Mouse (Mus musculus): Measurements from ENCODE around the gene Dhh. TPM values are rescaled to one million over a fixed set of nuclear protein-coding genes. Genes with fewer than 3 reads are reported as not detected.
"Not testable (repeated sequence)": the region's sequence is repeated elsewhere in the genome, so short reads cannot be mapped to it uniquely, and the experiment has no call there.

Dhh gene
- total RNA-seq, 2 experiments from 2014 or later: 0.10 to 0.12 TPM

- no peak for TF ChIP-seq CTCF (conservative IDR thresholded peaks at IDR 0.05)
- no peak for DNase-seq (ENCODE audit: low spot score in 2 of 2)
- Histone ChIP-seq H3K4me3 (no peak overlapping the region), H3K27ac (no peak overlapping the region)
Observed at GRCm38 (mm10) chr15:98927566-98927965, 29.2 kb upstream of the Dhh start.

DNA sequence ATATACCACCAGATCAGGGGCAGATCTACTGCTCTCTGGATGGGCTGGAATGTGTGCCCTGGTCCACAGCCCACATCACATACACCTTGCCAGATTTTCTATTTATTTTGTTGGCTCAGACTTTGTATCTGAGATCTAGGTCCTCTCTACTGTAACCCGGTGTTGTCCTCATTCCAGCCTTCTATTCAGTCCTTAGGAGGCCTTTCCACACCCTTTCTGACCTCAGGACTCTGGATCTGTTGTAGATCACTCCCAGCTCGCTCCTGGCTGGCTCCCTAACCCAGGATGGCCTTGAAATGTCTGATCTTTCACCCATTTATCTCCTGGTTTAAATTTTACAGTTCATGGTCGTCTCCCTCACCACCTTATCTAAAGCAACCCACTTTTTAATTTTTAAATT is 26.3 kb upstream of the Dhh start:
- no peak for DNase-seq (ENCODE audit: low spot score in 2 of 2)
- TF ChIP-seq CTCF (conservative IDR thresholded peaks at IDR 0.05): no peak
- H3K4me3 ChIP-seq: no peak overlapping the region
- H3K27ac ChIP-seq: no peak overlapping the region

DNA sequence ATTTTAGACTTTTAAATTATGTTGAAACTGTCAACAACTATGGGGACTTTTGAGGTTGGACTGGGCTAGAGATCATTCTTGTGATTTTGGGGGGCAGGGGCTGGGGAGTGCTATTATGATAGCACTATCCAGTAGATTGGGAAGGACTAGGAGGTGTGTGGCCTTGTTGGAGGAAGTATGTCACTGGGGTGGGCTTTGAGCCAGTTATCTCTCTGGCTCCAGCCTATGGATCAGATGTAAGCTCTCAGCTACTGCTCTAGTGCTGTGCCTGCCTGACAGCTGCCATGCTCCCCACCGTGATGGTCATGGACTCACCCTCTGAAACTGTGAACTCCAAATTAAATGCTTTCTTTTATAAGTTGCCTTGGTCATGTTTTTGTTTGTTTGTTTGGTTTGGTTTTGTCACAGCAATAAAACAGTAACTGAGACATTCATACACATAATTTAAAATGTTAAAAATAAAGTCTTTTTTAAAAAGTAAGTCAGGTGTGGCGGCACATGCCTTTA is 24.7 kb upstream of the Dhh start:
- H3K27ac ChIP-seq: no peak overlapping the region
- H3K4me3 ChIP-seq: no peak overlapping the region
- no peak for TF ChIP-seq CTCF (conservative IDR thresholded peaks at IDR 0.05)
- no peak for DNase-seq (ENCODE audit: low spot score in 2 of 2)

GRCm38 (mm10) chr15:98922581-98922980 is 24.2 kb upstream of the Dhh start:
- Histone ChIP-seq H3K4me3 (no peak overlapping the region), H3K27ac (no peak overlapping the region)
- no peak for TF ChIP-seq CTCF (conservative IDR thresholded peaks at IDR 0.05)
- no peak for DNase-seq (ENCODE audit: low spot score in 2 of 2)

- H3K4me3 ChIP-seq: no peak overlapping the region
- H3K27ac ChIP-seq: no peak overlapping the region
- DNase-seq (ENCODE audit: low spot score in 2 of 2): no peak
- TF ChIP-seq CTCF (conservative IDR thresholded peaks at IDR 0.05): no peak
Observed at GRCm38 (mm10) chr15:98921510-98921909, 23.2 kb upstream of the Dhh start.

GRCm38 (mm10) chr15:98918499-98918895 is 20.2 kb upstream of the Dhh start:
- not testable (repeated sequence) for DNase-seq (ENCODE audit: low spot score in 2 of 2)
- Histone ChIP-seq H3K4me3 (peak overlapping the region; percentile 82), H3K27ac (peak overlapping the region; percentile 95)

DNA sequence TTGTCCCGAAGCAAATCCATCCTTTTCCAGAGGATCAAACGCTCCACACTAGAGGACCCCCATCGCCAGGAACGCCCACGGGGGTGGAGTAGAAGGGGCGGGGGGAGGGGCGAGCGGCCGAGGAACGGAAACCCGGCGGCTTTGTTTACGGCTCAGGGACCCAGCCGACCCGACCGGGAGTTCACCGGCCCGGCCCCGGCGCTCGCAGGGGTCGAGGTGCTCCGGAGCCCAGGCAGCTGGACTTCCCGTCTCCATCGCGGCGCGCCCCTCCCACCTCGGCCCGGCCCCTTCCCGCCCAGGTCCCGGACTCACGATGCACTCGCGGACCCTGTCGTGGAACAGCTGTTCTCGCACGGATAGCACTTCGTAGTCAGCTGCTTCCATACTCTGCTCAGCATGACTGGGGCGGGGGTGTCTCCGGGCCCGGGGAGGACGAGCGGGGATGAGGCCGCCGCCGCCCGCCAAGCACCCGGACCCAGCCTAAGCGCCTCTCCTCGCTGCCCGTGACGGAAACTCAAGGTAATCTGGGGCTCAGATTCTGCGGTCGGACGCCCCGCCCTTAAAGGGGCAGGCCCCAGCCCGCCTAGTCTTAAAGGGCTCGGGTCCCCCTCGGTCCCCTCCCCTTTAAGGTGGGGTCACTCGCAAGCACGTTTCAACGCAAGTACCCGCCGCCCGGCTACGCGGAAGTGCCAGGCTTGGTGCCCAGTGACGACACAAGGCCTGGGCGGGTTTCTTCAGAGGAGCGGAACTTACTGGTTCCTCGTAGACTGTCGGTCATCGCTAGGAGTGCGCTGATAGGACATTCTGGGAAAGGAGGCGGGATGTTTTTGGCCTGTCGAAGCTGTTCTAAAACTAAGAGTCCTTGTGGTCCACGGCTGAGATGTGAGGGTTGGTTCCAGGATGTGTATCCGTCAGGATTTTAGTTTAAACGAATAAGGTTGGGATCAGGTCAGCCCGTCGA is 19.5 kb upstream of the Dhh start, which contains the start of gene Lmbr1l:
Gene Lmbr1l (minus strand): TSS at position 694 of the 961 bp plus-strand sequence.
- DNase-seq (ENCODE audit: low spot score in 2 of 2): peak; percentile 99 to 100
- H3K27ac ChIP-seq: peak within 1 kb of the TSS; percentile 95
- H3K4me3 ChIP-seq: peak within 1 kb of the TSS; percentile 82
- TF ChIP-seq CTCF (conservative IDR thresholded peaks at IDR 0.05): no peak; the same call in 1 of the 2 replicates

GRCm38 (mm10) chr15:98917091-98917490 is 18.8 kb upstream of the Dhh start:
- H3K4me3 ChIP-seq: peak overlapping the region; percentile 82
- TF ChIP-seq CTCF (conservative IDR thresholded peaks at IDR 0.05): no peak
- peak overlapping the region; percentile 95 for H3K27ac ChIP-seq
- no peak for DNase-seq (ENCODE audit: low spot score in 2 of 2)

- no peak for TF ChIP-seq CTCF (conservative IDR thresholded peaks at IDR 0.05)
- no peak for DNase-seq (ENCODE audit: low spot score in 2 of 2)
- Histone ChIP-seq H3K4me3 (no peak overlapping the region), H3K27ac (no peak overlapping the region)
Observed at GRCm38 (mm10) chr15:98916016-98916415, 17.7 kb upstream of the Dhh start.

- TF ChIP-seq CTCF (conservative IDR thresholded peaks at IDR 0.05): no peak
- Histone ChIP-seq H3K4me3 (no peak overlapping the region), H3K27ac (no peak overlapping the region)
- DNase-seq (ENCODE audit: low spot score in 2 of 2): no peak
Observed at GRCm38 (mm10) chr15:98914903-98915302, 16.6 kb upstream of the Dhh start.

DNA sequence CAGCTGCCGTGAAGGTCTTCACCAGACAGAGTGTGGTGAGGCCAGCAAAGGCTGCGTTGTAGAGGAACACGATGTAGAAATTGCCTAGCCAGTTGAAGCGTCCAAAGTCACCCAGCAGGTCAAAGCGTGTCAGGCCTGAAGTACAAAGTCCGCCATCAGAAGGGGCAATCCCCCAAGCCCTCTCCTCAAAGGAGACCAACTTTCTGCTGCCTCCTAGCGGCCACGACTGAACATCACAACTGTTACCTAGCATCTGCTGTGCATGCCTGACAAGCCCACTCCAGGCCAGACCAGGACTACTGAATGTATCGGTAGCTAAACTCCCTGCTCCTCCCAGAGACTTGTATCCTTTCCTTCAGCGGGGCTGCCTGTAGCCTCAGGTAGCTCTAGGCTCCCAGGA is 6.4 kb upstream of the Dhh start:
- peak in 1 of 2 experiments; percentile 46 for DNase-seq (ENCODE audit: low spot score in 2 of 2)
- peak; percentile 85 for TF ChIP-seq CTCF (conservative IDR thresholded peaks at IDR 0.05)
- H3K4me3 ChIP-seq: no peak overlapping the region
- no peak overlapping the region for H3K27ac ChIP-seq

DNA sequence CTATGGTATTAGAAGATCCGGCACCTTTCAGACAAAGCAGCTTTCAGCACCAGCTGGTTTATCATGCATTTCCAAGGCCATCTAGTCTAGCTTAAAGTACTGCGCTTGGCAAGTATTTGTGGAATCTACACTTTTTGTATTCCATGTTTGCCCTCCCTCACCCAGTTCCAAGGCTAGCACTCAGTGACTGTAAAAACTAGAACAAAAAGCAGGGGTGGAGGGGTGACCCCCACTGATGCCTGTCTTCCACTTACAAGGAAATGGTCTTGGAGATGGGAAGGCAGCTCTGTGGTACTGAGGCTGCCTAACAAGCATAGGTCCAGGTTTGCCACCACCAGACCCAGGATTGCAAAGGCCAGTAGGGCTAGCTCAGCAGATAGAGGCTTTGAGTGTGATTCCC is 4.3 kb upstream of the Dhh start:
- Histone ChIP-seq H3K27ac (no peak overlapping the region), H3K4me3 (no peak overlapping the region)
- no peak for DNase-seq (ENCODE audit: low spot score in 2 of 2)
- TF ChIP-seq CTCF (conservative IDR thresholded peaks at IDR 0.05): no peak

DNA sequence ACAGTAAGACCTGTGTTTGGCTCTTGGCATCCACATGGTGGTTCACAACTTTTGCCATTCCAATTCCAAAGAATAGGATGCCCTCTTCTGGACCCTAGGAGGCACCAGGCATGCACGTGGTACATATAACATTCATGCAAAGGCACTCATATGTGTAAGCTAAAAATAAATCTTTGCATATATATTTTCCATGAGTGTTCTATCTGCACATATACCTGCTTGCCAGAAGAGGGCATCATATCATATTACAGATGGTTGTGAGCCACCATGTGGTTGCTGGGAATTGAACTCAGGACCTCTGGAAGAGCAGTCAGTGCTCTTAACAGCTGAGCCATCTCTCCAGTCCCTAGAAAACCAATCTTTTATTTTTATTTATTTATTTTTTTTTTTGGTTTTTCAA is 3.2 kb upstream of the Dhh start:
- H3K4me3 ChIP-seq: no peak overlapping the region
- DNase-seq (ENCODE audit: low spot score in 2 of 2): no peak
- H3K27ac ChIP-seq: no peak overlapping the region
- TF ChIP-seq CTCF (conservative IDR thresholded peaks at IDR 0.05): peak; percentile 44

DNA sequence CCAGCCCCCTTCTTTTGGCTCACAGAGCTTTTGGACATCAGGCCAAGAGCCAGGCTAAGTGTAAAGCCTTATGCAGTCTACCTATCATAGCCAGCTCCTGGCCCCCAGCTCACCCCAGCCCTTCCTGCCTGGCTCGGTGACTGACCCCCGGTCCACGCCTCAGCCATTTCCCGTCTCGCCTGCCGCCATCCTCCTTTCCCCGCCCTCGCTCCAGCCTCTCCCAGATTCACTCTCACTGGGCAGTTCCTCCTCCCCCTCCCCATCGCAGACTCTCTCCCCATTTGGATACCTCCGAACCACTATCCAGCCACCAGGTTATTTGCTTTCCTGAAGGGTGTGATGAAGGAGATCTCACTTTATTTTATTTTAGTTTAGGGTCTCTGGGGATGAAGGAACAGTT is 845 bp downstream of the Dhh start:
- Histone ChIP-seq H3K4me3 (no peak overlapping the region), H3K27ac (no peak overlapping the region)
- DNase-seq (ENCODE audit: low spot score in 2 of 2): no peak
- no peak for TF ChIP-seq CTCF (conservative IDR thresholded peaks at IDR 0.05)
